Mouse (Mus musculus) thymus, adult 2 months (tissue): ENCODE data around the gene Commd1.

Experiments
- CTCF ChIP-seq: fragments of 200-500 bp; IDR thresholded peaks from 2 replicates; pipeline ENCODE4 v1.5.1; 2012; ENCODE audit warnings: mild to moderate bottlenecking, control low read depth, low read length, moderate library complexity, borderline replicate concordance; ENCODE audit not compliant: control insufficient read depth, poor library complexity, insufficient read depth; ENCODE audit errors: extremely low read depth
- POLR2A ChIP-seq: fragments of 200-500 bp; IDR thresholded peaks from 2 replicates; pipeline ENCODE4 v1.6.1; 2012; ENCODE audit warnings: mild to moderate bottlenecking, low read length, control low read depth, moderate library complexity; ENCODE audit not compliant: control insufficient read depth, poor library complexity, insufficient read depth; ENCODE audit errors: extremely low read depth

GRCm38 (mm10) chr11:22850077-22850476 lies 132.1 kb downstream of the Commd1 start:
- TF ChIP-seq CTCF (no peak), POLR2A (no peak)
